Comparison of ENCODE assay signal across 8 mouse cellular contexts in genomic region chr11:58914461-58915028, GRCm38 (mm10). TPM values are rescaled to one million over a fixed set of nuclear protein-coding genes. Genes with fewer than 3 reads are reported as not detected.
DNase-seq lines count a peak whose midpoint lies in the region; ATAC-seq and TF ChIP-seq lines count a peak whose summit lies in the region.

No protein-coding gene starts in this region.

- no peak for TF ChIP-seq EP300 in lung, postnatal 0 days (IDR thresholded peaks at IDR 0.05)

- H3K9me3 ChIP-seq in forebrain, embryonic 11.5 days (ENCODE audit: control insufficient read depth, low read length) = no peaks in the 10 kb centered on the region
- H3K9me3 ChIP-seq in lung, postnatal 0 days (ENCODE audit: low read length) = no peaks in the 10 kb centered on the region

- 22% methylated on average over 17 of the region's 17 CpGs for WGBS in forebrain, embryonic 11.5 days
- 9% methylated on average over 17 of the region's 17 CpGs for WGBS in kidney, adult 2 months
- WGBS in lung, postnatal 0 days = 8% methylated on average over 17 of the region's 17 CpGs

- no peaks in the 10 kb centered on the region for H3K36me3 ChIP-seq in forebrain, embryonic 11.5 days (ENCODE audit: control insufficient read depth, insufficient read depth, low read length)
- H3K36me3 ChIP-seq in kidney, adult 2 months (ENCODE audit: control insufficient read depth, insufficient read depth, low read length) = no peaks in the 10 kb centered on the region
- H3K36me3 ChIP-seq in lung, postnatal 0 days (ENCODE audit: insufficient read depth, low read length) = no peaks in the 10 kb centered on the region

- H3K27ac ChIP-seq in forebrain, embryonic 11.5 days (ENCODE audit: low read depth, low read length) = no peak overlapping the region
- peak overlapping the region; percentile 56 for H3K27ac ChIP-seq in kidney, adult 2 months (ENCODE audit: insufficient read depth, low read depth, low read length)
- 0 out of 2 replicates have a peak overlapping the region, but pooled peaks have one; percentile 14 for H3K27ac ChIP-seq in lung, postnatal 0 days (ENCODE audit: low read length)

- H3K27me3 ChIP-seq in forebrain, embryonic 11.5 days (ENCODE audit: control insufficient read depth, insufficient read depth, low read length) = no peaks in the 10 kb centered on the region
- no peaks in the 10 kb centered on the region for H3K27me3 ChIP-seq in kidney, adult 2 months (replicated peaks; ENCODE audit: control insufficient read depth, insufficient read depth, low read length)
- H3K27me3 ChIP-seq in lung, postnatal 0 days (replicated peaks; ENCODE audit: insufficient read depth, low read length) = no peaks in the 10 kb centered on the region

- 0 out of 2 replicates have a peak, but pooled peaks cover 2% of the 10 kb centered on the region for H3K4me1 ChIP-seq in forebrain, embryonic 11.5 days (replicated peaks; ENCODE audit: control insufficient read depth, insufficient read depth, low read length)
- peaks cover 5% of the 10 kb centered on the region; the same call in 1 of the 2 replicates for H3K4me1 ChIP-seq in kidney, adult 2 months (ENCODE audit: control insufficient read depth, insufficient read depth, low read length)
- H3K4me1 ChIP-seq in lung, postnatal 0 days (ENCODE audit: insufficient read depth, low read depth, low read length) = peaks cover 6% of the 10 kb centered on the region; the same call in 1 of the 2 replicates

- H3K4me3 ChIP-seq in forebrain, embryonic 11.5 days (ENCODE audit: low read depth, low read length) = peak overlapping the region; percentile 22
- H3K4me3 ChIP-seq in kidney, adult 2 months (ENCODE audit: insufficient read depth, low read depth, low read length) = peak overlapping the region; percentile 53
- H3K4me3 ChIP-seq in lung, postnatal 0 days (ENCODE audit: low read depth, low read length) = peak overlapping the region; percentile 39

- peak; percentile 44 to 61 for DNase-seq in cerebellum, adult 18-20 months
- no peak for DNase-seq in cerebellum, adult 11 months
- peak; percentile 46 for DNase-seq in adipocyte (ENCODE audit: low spot score)
- peak; percentile 60 for DNase-seq in forebrain, embryonic 11.5 days (ENCODE audit: low spot score)
- peak; percentile 57 for DNase-seq in kidney, adult 2 months
- DNase-seq in lung, postnatal 0 days (ENCODE audit: low spot score) = peak; percentile 79
- peak; percentile 36 for DNase-seq in skeletal muscle tissue, adult 2 months (ENCODE audit: low read depth, low spot score)
- no peak for DNase-seq in frontal cortex, postnatal 36 days (ENCODE audit: low spot score in 2 of 2)

- H3K4me2 ChIP-seq in forebrain, embryonic 11.5 days (ENCODE audit: low read depth, low read length, severe bottlenecking) = peak overlapping the region; percentile 46
- peak overlapping the region; percentile 81 for H3K4me2 ChIP-seq in lung, postnatal 0 days (replicated peaks; ENCODE audit: low read depth, low read length)

- no peak for ATAC-seq in forebrain, embryonic 11.5 days (replicated peaks; ENCODE audit: low FRiP score)
- ATAC-seq in lung, postnatal 0 days = peak; percentile 59

- H3K9ac ChIP-seq in forebrain, embryonic 11.5 days (ENCODE audit: low read length) = peak overlapping the region; percentile 48
- H3K9ac ChIP-seq in lung, postnatal 0 days (replicated peaks; ENCODE audit: low read depth) = peak overlapping the region; percentile 48

- no peak for TF ChIP-seq POLR2A in kidney, adult 2 months (IDR thresholded peaks at IDR 0.05; ENCODE audit: low read depth, low read length)

- TF ChIP-seq CTCF in kidney, adult 2 months (conservative IDR thresholded peaks at IDR 0.05; ENCODE audit: insufficient read depth, insufficient read length, low read depth, low read length) = no peak; the same call in 1 of the 2 replicates
- TF ChIP-seq CTCF in lung, postnatal 0 days (IDR thresholded peaks at IDR 0.05) = peak; percentile 78

RNA-seq across cellular contexts. Expression of gene Btnl10, which starts 3.2 kb away (rescaled TPM):
- not detected in 2 replicates for polyA plus RNA-seq in forebrain, embryonic 11.5 days (2014; fragmentation: Nextera tagmentation; extraction: Ambion mirVana)
- polyA plus RNA-seq in kidney, adult 2 months (2012; rRNA removed) = 0.27 and 0.31 TPM in 2 replicates
- 0.05 and 0.12 TPM in 2 replicates for polyA plus RNA-seq in lung, postnatal 0 days (2015; fragmentation: Nextera tagmentation; extraction: Ambion mirVana)

RNA-seq across cellular contexts. Expression of gene Zfp39, which starts 10.5 kb away (rescaled TPM):
- polyA plus RNA-seq in forebrain, embryonic 11.5 days (2014; fragmentation: Nextera tagmentation; extraction: Ambion mirVana) = 8.1 and 8.8 TPM in 2 replicates
- polyA plus RNA-seq in kidney, adult 2 months (2012; rRNA removed) = 1.2 and 1.5 TPM in 2 replicates
- polyA plus RNA-seq in lung, postnatal 0 days (2015; fragmentation: Nextera tagmentation; extraction: Ambion mirVana) = 2.4 and 2.8 TPM in 2 replicates

RNA-seq across cellular contexts. Expression of gene Rnf187, which starts 24.2 kb away (rescaled TPM):
- polyA plus RNA-seq in forebrain, embryonic 11.5 days (2014; fragmentation: Nextera tagmentation; extraction: Ambion mirVana) = 386 and 426 TPM in 2 replicates
- polyA plus RNA-seq in kidney, adult 2 months (2012; rRNA removed) = 251 and 307 TPM in 2 replicates
- 168 and 169 TPM in 2 replicates for polyA plus RNA-seq in lung, postnatal 0 days (2015; fragmentation: Nextera tagmentation; extraction: Ambion mirVana)

RNA-seq across cellular contexts. Expression of gene Hist3h2ba, which starts 34.2 kb away (rescaled TPM):
- 84.9 and 93.6 TPM in 2 replicates for polyA plus RNA-seq in forebrain, embryonic 11.5 days (2014; fragmentation: Nextera tagmentation; extraction: Ambion mirVana)
- 3.0 and 5.3 TPM in 2 replicates for polyA plus RNA-seq in kidney, adult 2 months (2012; rRNA removed)
- polyA plus RNA-seq in lung, postnatal 0 days (2015; fragmentation: Nextera tagmentation; extraction: Ambion mirVana) = 2.6 TPM in 2 replicates

RNA-seq across cellular contexts. Expression of gene Hist3h2a, which starts 39.9 kb away (rescaled TPM):
- 52.9 and 54.1 TPM in 2 replicates for polyA plus RNA-seq in forebrain, embryonic 11.5 days (2014; fragmentation: Nextera tagmentation; extraction: Ambion mirVana)
- 29.0 and 29.5 TPM in 2 replicates for polyA plus RNA-seq in kidney, adult 2 months (2012; rRNA removed)
- polyA plus RNA-seq in lung, postnatal 0 days (2015; fragmentation: Nextera tagmentation; extraction: Ambion mirVana) = 21.6 and 28.6 TPM in 2 replicates

Comparison
In these comparisons a context has a peak if more than half of its experiments do, and no peak if none do; other contexts are left out.
1. DNase-seq: peak in cerebellum, adult 18-20 months (2 of 2), adipocyte (single experiment), forebrain, embryonic 11.5 days (single experiment), kidney, adult 2 months (single experiment), lung, postnatal 0 days (single experiment) and skeletal muscle tissue, adult 2 months (single experiment); none in cerebellum, adult 11 months (single experiment) and frontal cortex, postnatal 36 days (0 of 2).
2. Peak in every context shown above with its lines, with median percentiles within 50 percentile points of each other: H3K4me3 ChIP-seq.